Mouse (Mus musculus) B cell, adult 2 months (primary cell): ENCODE measurements around the gene St14.
"Not testable (repeated sequence)": the region's sequence is repeated elsewhere in the genome, so short reads cannot be mapped to it uniquely, and the experiment has no call there.

ENCODE experiments used
- DNase-seq, 2 experiments: peaks; one replicate each; pipeline ENCODE4 v3.0.0; 2022

St14 gene

GRCm38 (mm10) chr9:31085556-31085955 is 46.1 kb downstream of the St14 start:
- no peak for DNase-seq

- DNase-seq, result no peak
Measured at GRCm38 (mm10) chr9:31082771-31083170, 48.9 kb downstream of the St14 start.

- peak; percentile 82 to 83 for DNase-seq
Measured at GRCm38 (mm10) chr9:31082054-31082666, 49.5 kb downstream of the St14 start.

- no peak for DNase-seq
Measured at GRCm38 (mm10) chr9:31080726-31081125, 50.9 kb downstream of the St14 start.

- no peak for DNase-seq
Measured at GRCm38 (mm10) chr9:31074836-31075235, 56.8 kb downstream of the St14 start.

- no peak for DNase-seq
Measured at GRCm38 (mm10) chr9:31073797-31074196, 57.9 kb downstream of the St14 start.

GRCm38 (mm10) chr9:31072256-31072655 is 59.4 kb downstream of the St14 start:
- DNase-seq, result no peak

- DNase-seq, result no peak
Measured at GRCm38 (mm10) chr9:31070706-31071105, 60.9 kb downstream of the St14 start.

- DNase-seq, result no peak
Measured at GRCm38 (mm10) chr9:31058723-31059122, 72.9 kb downstream of the St14 start.

- not testable (repeated sequence) for DNase-seq
Measured at GRCm38 (mm10) chr9:31051509-31051908, 80.1 kb downstream of the St14 start.

GRCm38 (mm10) chr9:31050208-31050607 is 81.4 kb downstream of the St14 start:
- peak; percentile 6 to 8 for DNase-seq
